Mouse (Mus musculus): Measurements from ENCODE around the gene Lrrc49. TPM values are rescaled to one million over a fixed set of nuclear protein-coding genes. Genes with fewer than 3 reads are reported as not detected.
A peak's percentile ranks its signal among the peaks of the same experiment; 100 is the strongest.

Gene Lrrc49
- polyA plus RNA-seq (2016; fragmentation: Nextera tagmentation; extraction: Ambion mirVana): 27.6 and 38.9 TPM in 2 replicates

DNA sequence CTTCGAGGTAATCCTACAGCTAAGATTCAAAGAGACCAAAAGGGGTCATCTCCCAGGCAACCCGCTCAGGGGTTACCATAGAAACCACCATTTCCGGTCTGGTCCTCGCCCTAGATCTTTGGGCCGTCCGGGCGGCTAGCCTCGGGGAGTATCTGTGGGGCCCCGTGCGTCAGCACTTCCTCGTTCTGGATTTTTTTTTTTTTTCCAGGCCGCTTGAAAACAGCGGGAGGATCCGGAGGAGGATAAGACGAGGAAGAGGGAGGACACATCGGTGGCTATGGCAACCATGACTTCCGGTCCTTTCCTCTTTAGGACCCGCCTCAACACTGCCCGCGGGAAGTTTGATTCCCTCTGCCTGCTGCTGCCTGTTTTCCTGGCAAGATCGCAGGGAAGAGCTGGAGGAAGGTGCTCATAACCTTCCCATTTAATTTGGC is at the start of gene Lrrc49:
Gene Lrrc49, minus strand, starts transcription at position 268 of the 434 bp plus-strand sequence.
- peak within 1 kb of the TSS; percentile 66 for H3K4me3 ChIP-seq

DNA sequence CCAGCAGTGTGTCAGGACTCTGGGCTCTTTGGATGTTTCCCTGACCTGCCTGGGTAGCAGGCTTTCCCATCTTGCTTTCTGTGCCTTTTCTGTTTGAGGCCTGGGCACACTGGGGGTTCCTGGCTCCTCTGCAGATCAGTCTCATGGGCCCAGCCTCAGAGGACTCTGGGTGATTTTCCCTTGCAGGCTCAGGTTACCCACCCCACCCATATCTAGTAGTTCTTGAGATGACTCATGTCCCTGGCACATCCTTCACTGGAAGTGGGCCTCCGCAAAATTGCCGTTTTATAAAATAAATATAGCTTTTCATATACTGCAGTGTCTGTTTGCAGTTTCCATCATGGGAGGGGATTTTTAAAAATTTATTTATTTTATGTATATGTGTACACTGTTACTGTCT is 46.4 kb upstream of the Lrrc49 start:
- 91% methylated on average over 2 of the region's 2 CpGs for WGBS

More for the DNA sequence above, at the start of gene Lrrc49:
- DNase-seq (ENCODE audit: low spot score): peak; percentile 92
- Histone ChIP-seq H3K27ac (replicated peaks) (peak within 1 kb of the TSS; percentile 95), H3K36me3 (peaks cover 21% of the 10 kb centered on the region), H3K27me3 (ENCODE audit: low read depth, poor library complexity, severe bottlenecking) (no peaks in the 10 kb centered on the region), H3K9me3 (replicated peaks) (no peaks in the 10 kb centered on the region), H3K4me1 (peaks cover 22% of the 10 kb centered on the region)
- 0% methylated on average over 21 of the region's 21 CpGs for WGBS

GRCm38 (mm10) chr9:60724968-60725367 is 37.0 kb upstream of the Lrrc49 start:
- DNase-seq (ENCODE audit: low spot score): no peak
- H3K27me3 ChIP-seq (ENCODE audit: low read depth, poor library complexity, severe bottlenecking): no peaks in the 10 kb centered on the region
- no peaks in the 10 kb centered on the region for H3K4me1 ChIP-seq
- H3K4me3 ChIP-seq: no peak overlapping the region
- peaks cover 4% of the 10 kb centered on the region; the same call in 1 of the 2 replicates for H3K9me3 ChIP-seq (replicated peaks)
- H3K36me3 ChIP-seq: no peaks in the 10 kb centered on the region
- 90% methylated on average over 7 of the region's 7 CpGs for WGBS
- H3K27ac ChIP-seq (replicated peaks): no peak overlapping the region

More for the DNA sequence above, 46.4 kb upstream of the Lrrc49 start:
- no peaks in the 10 kb centered on the region for H3K4me1 ChIP-seq
- no peak overlapping the region for H3K4me3 ChIP-seq
- H3K36me3 ChIP-seq: no peaks in the 10 kb centered on the region
- no peaks in the 10 kb centered on the region for H3K27me3 ChIP-seq (ENCODE audit: low read depth, poor library complexity, severe bottlenecking)
- H3K9me3 ChIP-seq (replicated peaks): peaks cover 10% of the 10 kb centered on the region; the same call in 1 of the 2 replicates
- DNase-seq (ENCODE audit: low spot score): no peak
- no peak overlapping the region for H3K27ac ChIP-seq (replicated peaks)

DNA sequence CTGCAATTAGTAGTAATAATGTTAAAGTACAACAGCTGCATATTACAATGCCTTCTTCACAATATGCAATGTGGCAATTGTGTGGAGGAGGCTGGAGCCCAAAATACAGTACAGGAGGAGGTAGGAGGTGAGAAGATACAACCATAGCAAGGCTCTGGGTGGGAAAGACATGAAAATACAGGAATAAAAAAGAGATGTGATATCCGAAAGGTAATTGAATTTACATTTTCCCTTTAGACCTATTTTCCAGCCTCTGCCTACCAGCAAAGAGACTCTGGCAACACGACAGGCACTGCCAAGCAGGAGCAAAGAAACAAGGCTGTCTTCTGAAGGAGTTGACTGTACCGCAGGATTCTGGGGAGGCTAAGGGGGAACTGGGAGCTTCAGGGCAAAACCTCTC is 31.7 kb upstream of the Lrrc49 start:
- no peak overlapping the region for H3K4me3 ChIP-seq
- no peak overlapping the region for H3K27ac ChIP-seq (replicated peaks)
- H3K9me3 ChIP-seq (replicated peaks): no peaks in the 10 kb centered on the region
- no peaks in the 10 kb centered on the region for H3K36me3 ChIP-seq
- no peaks in the 10 kb centered on the region for H3K4me1 ChIP-seq
- no peak for DNase-seq (ENCODE audit: low spot score)
- 89% methylated on average over 3 of the region's 3 CpGs for WGBS
- peaks cover 7% of the 10 kb centered on the region; the same call in 1 of the 2 replicates for H3K27me3 ChIP-seq (ENCODE audit: low read depth, poor library complexity, severe bottlenecking)

GRCm38 (mm10) chr9:60718284-60718683 is 30.3 kb upstream of the Lrrc49 start:
- no peak for DNase-seq (ENCODE audit: low spot score)
- Histone ChIP-seq H3K4me3 (no peak overlapping the region), H3K9me3 (replicated peaks) (no peaks in the 10 kb centered on the region), H3K4me1 (peaks cover 7% of the 10 kb centered on the region), H3K27me3 (ENCODE audit: low read depth, poor library complexity, severe bottlenecking) (peaks cover 21% of the 10 kb centered on the region), H3K27ac (replicated peaks) (no peak overlapping the region), H3K36me3 (no peaks in the 10 kb centered on the region)
- 66% methylated on average over 3 of the region's 3 CpGs for whole genome bisulfite sequencing

GRCm38 (mm10) chr9:60715828-60716227 is 27.9 kb upstream of the Lrrc49 start:
- no peak overlapping the region for H3K27ac ChIP-seq (replicated peaks)
- no peaks in the 10 kb centered on the region for H3K36me3 ChIP-seq
- 68% methylated on average over 5 of the region's 5 CpGs for WGBS
- no peak for DNase-seq (ENCODE audit: low spot score)
- H3K4me1 ChIP-seq: peaks cover 16% of the 10 kb centered on the region
- peaks cover 40% of the 10 kb centered on the region for H3K27me3 ChIP-seq (ENCODE audit: low read depth, poor library complexity, severe bottlenecking)
- no peak overlapping the region for H3K4me3 ChIP-seq
- no peaks in the 10 kb centered on the region for H3K9me3 ChIP-seq (replicated peaks)

GRCm38 (mm10) chr9:60715271-60715670 is 27.3 kb upstream of the Lrrc49 start:
- no peak for DNase-seq (ENCODE audit: low spot score)

DNA sequence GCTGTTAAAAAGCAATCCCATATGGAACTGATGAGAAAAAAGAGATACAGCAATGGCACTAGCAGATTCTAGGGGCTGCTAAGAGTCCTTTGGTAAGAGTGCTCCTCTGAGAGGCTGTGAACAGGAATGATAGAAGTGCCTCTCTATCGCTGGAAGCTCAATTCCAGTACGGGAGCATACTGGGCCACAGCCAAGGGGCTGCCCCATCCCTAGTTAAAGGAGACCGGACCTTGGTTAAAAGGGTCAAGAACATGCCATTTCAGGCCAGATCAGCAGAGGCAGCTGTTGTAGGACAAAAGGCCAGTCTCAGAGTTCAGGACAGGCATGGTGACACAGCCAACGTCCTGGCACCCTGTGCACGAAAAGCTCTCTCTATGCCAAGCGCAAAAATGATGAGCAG is 26.2 kb upstream of the Lrrc49 start:
- Histone ChIP-seq H3K9me3 (replicated peaks) (no peaks in the 10 kb centered on the region), H3K4me3 (no peak overlapping the region), H3K4me1 (peaks cover 16% of the 10 kb centered on the region), H3K36me3 (no peaks in the 10 kb centered on the region), H3K27ac (replicated peaks) (no peak overlapping the region), H3K27me3 (ENCODE audit: low read depth, poor library complexity, severe bottlenecking) (peaks cover 40% of the 10 kb centered on the region)
- WGBS: 91% methylated on average over 6 of the region's 6 CpGs
- DNase-seq (ENCODE audit: low spot score): no peak

More at GRCm38 (mm10) chr9:60715271-60715670, 27.3 kb upstream of the Lrrc49 start:
- H3K36me3 ChIP-seq: no peaks in the 10 kb centered on the region
- no peaks in the 10 kb centered on the region for H3K9me3 ChIP-seq (replicated peaks)
- H3K27ac ChIP-seq (replicated peaks): no peak overlapping the region
- H3K27me3 ChIP-seq (ENCODE audit: low read depth, poor library complexity, severe bottlenecking): peaks cover 40% of the 10 kb centered on the region
- 85% methylated on average over 4 of the region's 4 CpGs for WGBS
- H3K4me1 ChIP-seq: peaks cover 16% of the 10 kb centered on the region
- H3K4me3 ChIP-seq: no peak overlapping the region

DNA sequence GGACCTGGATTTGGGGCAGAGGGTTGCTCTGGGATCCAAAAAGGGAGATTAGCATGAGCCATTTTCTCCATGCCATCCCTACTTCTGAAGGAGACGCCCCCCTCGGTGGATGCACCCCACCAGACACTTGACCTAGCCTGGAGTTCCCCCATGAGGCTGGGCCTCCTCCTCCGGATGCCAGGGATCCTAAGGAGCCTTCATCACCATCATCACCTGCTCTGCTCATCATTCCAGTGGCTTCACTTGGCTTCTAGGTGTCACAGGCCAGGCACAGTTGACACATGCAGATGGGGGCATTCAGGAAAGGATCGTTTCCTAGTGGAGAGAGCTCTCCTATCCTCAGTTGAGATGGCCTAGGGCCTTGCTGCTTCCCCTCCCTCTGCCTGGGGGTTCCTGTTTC is 25.7 kb upstream of the Lrrc49 start:
- Histone ChIP-seq H3K4me3 (peak overlapping the region; percentile 82), H3K27me3 (ENCODE audit: low read depth, poor library complexity, severe bottlenecking) (peaks cover 40% of the 10 kb centered on the region), H3K27ac (replicated peaks) (peak overlapping the region; percentile 85; the same call in 1 of the 2 replicates), H3K9me3 (replicated peaks) (no peaks in the 10 kb centered on the region), H3K4me1 (peaks cover 16% of the 10 kb centered on the region), H3K36me3 (no peaks in the 10 kb centered on the region)
- DNase-seq (ENCODE audit: low spot score): no peak
- WGBS: 42% methylated on average over 4 of the region's 4 CpGs

- Histone ChIP-seq H3K4me1 (peaks cover 16% of the 10 kb centered on the region), H3K4me3 (peak within 1 kb of the TSS; percentile 82), H3K36me3 (no peaks in the 10 kb centered on the region), H3K27me3 (ENCODE audit: low read depth, poor library complexity, severe bottlenecking) (peaks cover 40% of the 10 kb centered on the region), H3K27ac (replicated peaks) (peak within 1 kb of the TSS; percentile 85), H3K9me3 (replicated peaks) (no peaks in the 10 kb centered on the region)
- WGBS: under 1% methylated on average over 66 of the region's 66 CpGs
- peak; percentile 64 for DNase-seq (ENCODE audit: low spot score)
Measured at GRCm38 (mm10) chr9:60712771-60713541, 25.0 kb upstream of the Lrrc49 start, which contains the start of gene Larp6. Larp6 (plus strand) TSS chr9:60712989.

GRCm38 (mm10) chr9:60712011-60712410 is 24.1 kb upstream of the Lrrc49 start:
- peaks cover 16% of the 10 kb centered on the region for H3K4me1 ChIP-seq
- H3K4me3 ChIP-seq: no peak overlapping the region
- 86% methylated on average over 5 of the region's 5 CpGs for WGBS
- H3K27ac ChIP-seq (replicated peaks): no peak overlapping the region
- H3K27me3 ChIP-seq (ENCODE audit: low read depth, poor library complexity, severe bottlenecking): peaks cover 40% of the 10 kb centered on the region
- H3K9me3 ChIP-seq (replicated peaks): no peaks in the 10 kb centered on the region
- DNase-seq (ENCODE audit: low spot score): no peak
- H3K36me3 ChIP-seq: no peaks in the 10 kb centered on the region

GRCm38 (mm10) chr9:60709721-60710120 is 21.8 kb upstream of the Lrrc49 start:
- Histone ChIP-seq H3K27me3 (ENCODE audit: low read depth, poor library complexity, severe bottlenecking) (peaks cover 33% of the 10 kb centered on the region), H3K4me3 (no peak overlapping the region), H3K4me1 (peaks cover 16% of the 10 kb centered on the region), H3K36me3 (no peaks in the 10 kb centered on the region), H3K9me3 (replicated peaks) (no peaks in the 10 kb centered on the region), H3K27ac (replicated peaks) (no peak overlapping the region)
- no peak for DNase-seq (ENCODE audit: low spot score)
- 86% methylated on average over 6 of the region's 6 CpGs for WGBS

GRCm38 (mm10) chr9:60708606-60709005 is 20.6 kb upstream of the Lrrc49 start:
- H3K27me3 ChIP-seq (ENCODE audit: low read depth, poor library complexity, severe bottlenecking): peaks cover 22% of the 10 kb centered on the region
- WGBS: 94% methylated on average over 5 of the region's 5 CpGs

More at GRCm38 (mm10) chr9:60708606-60709005, 20.6 kb upstream of the Lrrc49 start:
- Histone ChIP-seq H3K4me1 (peaks cover 13% of the 10 kb centered on the region), H3K9me3 (replicated peaks) (no peaks in the 10 kb centered on the region), H3K4me3 (no peak overlapping the region), H3K36me3 (no peaks in the 10 kb centered on the region), H3K27ac (replicated peaks) (no peak overlapping the region)
- no peak for DNase-seq (ENCODE audit: low spot score)

Data from midbrain, embryonic 10.5 days (tissue).